Mouse (Mus musculus): ENCODE measurements at regions not wholly inside any gene's neighbourhood (a gene's known extent, or its start where the extent isn't known, plus 50 kb on each side); places are given as distances from the start of the nearest gene placed in this dataset.
A peak's percentile ranks its signal among the peaks of the same experiment; 100 is the strongest.

- no peak for DNase-seq (ENCODE audit: low read depth in 1 of 2, low spot score in 2 of 2)
Measured at GRCm38 (mm10) chrX:11646681-11647526, 319.3 kb downstream of the H2al1j start.

DNA sequence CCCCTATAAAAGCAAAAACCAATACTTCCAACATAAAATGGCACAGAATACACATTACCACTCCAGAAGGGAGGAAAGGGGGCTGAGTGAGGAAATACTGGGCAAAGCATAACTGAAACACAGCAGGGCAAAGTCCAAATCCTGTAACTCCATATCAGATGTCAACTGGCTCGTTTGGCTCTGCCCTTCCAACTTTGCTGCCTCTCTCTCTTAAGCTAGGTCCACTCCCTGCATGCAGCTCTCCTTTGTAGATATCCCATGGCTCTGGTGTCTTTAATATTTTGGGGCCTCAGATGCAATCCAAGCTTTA lies 319.9 kb downstream of the H2al1j start:
- DNase-seq (ENCODE audit: low read depth in 1 of 2, low spot score in 2 of 2) = no peak

- DNase-seq (ENCODE audit: low read depth in 1 of 2, low spot score in 2 of 2) = no peak
Measured at GRCm38 (mm10) chrX:11653336-11653735, 325.7 kb downstream of the H2al1j start.

GRCm38 (mm10) chrX:11654976-11655375 lies 327.4 kb downstream of the H2al1j start:
- DNase-seq (ENCODE audit: low read depth in 1 of 2, low spot score in 2 of 2) = no peak

- DNase-seq (ENCODE audit: low read depth in 1 of 2, low spot score in 2 of 2) = no peak
Measured at GRCm38 (mm10) chrX:11655466-11655865, 327.8 kb downstream of the H2al1j start.

DNA sequence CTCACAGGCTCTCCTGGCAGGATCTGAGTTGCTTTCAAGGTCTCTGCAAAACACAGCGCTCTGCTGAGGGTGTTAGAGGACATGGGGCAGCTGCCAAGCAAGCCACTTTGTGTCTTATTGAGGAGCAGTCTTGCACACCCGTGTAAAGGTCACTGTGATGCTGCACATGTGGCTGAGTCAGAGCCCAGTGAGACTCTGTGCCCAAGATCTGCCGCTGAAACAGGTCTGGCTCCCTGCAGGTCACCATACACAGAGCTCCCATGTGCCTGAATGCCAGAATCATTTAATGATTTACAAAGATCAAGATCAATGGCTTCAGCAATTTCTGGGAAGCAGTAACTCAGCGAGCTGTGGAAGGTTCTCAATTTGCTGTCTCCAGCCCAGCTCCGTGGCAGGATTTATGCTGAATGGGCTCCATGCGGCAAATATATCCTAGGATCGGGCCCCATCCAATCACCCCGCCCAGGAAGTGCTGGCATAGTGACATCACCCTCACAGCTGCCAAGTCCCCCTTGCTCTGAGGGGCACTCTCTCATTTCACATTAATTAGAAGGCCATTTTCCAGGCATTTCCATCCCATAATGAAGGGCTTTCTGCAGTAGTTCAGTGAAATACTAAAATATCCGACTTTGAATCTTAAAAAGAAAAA lies 330.1 kb downstream of the H2al1j start:
- DNase-seq (ENCODE audit: low read depth in 1 of 2, low spot score in 2 of 2) = no peak

- DNase-seq (ENCODE audit: low read depth in 1 of 2, low spot score in 2 of 2) = no peak
Measured at GRCm38 (mm10) chrX:11663187-11663829, 335.7 kb downstream of the H2al1j start.

DNA sequence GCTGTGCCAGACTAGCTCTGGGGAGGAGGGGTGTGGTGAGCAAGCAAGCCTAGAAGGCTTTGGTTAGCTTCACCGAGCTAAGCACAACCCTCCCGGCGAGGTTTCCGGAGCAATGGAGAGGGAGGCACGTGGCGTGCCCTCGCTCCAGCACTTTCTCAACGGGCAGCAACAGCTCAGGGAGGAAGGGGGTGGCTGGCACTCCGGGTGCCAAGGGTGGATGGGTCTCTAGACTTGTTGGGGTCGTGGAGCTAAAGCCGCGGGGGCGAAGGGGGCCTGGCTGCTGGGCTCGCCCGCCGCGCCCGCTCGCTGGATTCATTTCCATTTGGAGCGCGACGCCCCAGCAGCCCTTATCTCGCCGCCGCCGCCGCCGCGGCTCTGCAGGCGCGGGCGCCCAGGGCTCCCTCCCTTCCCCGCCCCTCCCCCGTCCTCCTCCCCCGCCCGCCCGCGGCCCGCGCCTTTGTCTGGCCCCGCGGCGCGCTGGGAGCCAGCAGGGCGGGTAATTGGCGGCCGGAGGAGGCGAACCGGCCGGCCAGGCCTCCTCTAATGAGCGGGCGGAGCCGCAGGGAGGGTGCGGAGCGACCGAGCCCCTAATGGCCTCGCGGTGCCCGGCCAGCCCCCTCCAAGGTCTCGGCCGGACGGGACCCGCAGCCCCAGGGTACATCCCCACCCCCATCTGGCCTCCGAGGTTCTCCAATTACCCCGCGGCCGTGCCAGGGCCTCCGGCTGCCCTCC lies 336.9 kb downstream of the H2al1j start:
- DNase-seq (ENCODE audit: low read depth in 1 of 2, low spot score in 2 of 2) = peak; percentile 3 to 9

- DNase-seq (ENCODE audit: low read depth in 1 of 2, low spot score in 2 of 2) = no peak
Measured at GRCm38 (mm10) chrX:11665077-11665974, 337.7 kb downstream of the H2al1j start.

DNA sequence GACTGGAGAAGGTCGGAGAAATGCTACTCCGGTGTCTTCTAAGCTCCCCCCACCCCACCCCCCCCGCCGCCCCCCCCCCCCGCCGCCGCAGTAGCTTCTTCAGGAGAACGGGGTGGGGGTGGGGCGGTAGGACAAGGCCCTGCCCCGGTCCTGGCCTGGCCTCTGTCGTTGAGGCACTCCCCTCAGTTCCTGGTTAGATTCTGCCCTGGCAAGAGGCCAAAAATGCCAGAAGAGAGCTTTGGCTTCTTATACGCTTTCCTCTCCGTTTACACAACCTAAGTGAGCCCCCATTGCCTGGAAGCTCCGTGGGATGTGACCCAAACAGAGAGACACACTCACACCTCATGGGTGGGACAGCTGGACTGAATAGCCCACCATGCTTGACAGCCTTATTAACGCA lies 338.9 kb downstream of the H2al1j start:
- DNase-seq (ENCODE audit: low read depth in 1 of 2, low spot score in 2 of 2) = no peak

- no peak for DNase-seq (ENCODE audit: low read depth in 1 of 2, low spot score in 2 of 2)
Measured at GRCm38 (mm10) chrX:11671805-11672204, 344.2 kb downstream of the H2al1j start.

DNA sequence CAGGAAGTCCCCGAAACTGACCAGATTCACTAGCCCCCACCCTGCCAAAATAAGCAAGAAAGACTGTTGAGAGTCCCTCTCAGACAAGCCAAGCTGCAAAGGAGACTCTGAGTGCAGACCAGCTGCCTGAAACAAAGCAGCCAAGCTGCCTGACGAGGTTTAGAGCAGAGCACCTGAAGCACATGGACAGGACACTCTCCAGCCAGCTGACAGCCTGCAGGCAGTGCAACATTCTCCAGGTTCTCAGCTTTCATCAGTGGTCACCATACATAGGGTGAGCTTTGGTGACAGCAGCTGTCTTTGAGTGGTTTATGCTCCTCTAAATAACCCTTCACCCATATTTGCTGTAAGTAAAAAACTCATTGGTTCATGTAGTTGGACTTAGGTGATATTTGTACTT lies 350.5 kb downstream of the H2al1j start:
- no peak for DNase-seq (ENCODE audit: low read depth in 1 of 2, low spot score in 2 of 2)

GRCm38 (mm10) chrX:11681274-11681673 lies 353.7 kb downstream of the H2al1j start:
- no peak for DNase-seq (ENCODE audit: low read depth in 1 of 2, low spot score in 2 of 2)

DNA sequence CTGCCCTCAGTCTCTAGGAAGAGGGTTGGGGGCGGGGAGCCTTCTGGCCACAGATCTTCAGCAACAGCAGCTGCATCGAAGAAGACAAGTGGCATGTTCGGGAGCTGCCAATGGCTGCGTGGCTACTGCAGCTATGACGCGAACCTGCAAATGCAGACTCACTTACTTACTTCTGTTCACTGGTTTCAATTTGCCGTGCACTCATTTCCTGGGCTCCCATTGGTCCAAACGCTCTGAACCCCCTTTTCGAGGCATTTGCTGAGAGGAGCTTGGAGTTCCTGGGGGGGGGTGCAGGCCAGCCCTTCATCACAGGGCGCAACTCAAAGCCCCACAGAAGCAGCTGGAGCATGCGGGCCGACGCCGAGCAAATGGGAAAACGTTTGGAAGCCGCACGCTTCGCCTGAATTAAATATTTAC lies 362.4 kb downstream of the H2al1j start:
- no peak for DNase-seq (ENCODE audit: low read depth in 1 of 2, low spot score in 2 of 2)

DNA sequence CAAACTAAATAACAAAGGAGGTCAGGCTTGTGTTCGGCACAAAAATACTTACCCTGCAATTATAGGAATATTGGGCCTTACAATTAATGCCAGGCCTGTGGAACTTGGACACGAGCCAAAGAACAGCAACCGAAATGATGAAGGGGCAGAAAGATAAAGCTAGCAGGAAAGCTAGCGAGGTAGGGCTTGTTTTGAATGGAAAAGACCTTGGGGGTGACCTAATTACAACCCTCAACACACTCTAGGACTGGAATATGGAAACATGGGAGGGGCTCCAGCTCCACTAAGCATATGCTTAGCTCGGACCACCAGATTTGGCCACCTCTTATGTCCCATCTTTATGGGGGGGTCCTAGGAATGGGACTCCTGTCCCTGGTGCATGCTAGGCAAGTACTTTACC lies 362.8 kb downstream of the H2al1j start:
- no peak for DNase-seq (ENCODE audit: low read depth in 1 of 2, low spot score in 2 of 2)

DNA sequence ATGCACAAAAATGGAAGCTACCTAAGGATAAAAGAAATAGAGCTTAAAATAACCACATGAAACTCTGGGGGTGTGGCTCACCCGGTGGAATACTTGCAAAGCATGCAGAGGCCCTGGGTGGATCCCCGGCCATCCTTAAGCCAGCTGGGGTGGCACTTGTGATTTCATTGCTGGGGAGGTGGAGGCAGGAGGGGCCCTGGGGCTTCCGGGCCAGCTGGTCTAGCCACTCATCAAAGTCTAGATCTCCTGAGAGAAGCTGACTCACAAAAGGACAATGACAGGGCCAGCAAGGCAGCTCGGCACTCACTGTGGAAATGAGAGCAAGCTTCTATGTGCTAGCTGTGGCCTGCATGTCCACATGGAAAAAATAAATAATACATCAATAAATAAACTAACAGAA lies 363.4 kb downstream of the H2al1j start:
- DNase-seq (ENCODE audit: low read depth in 1 of 2, low spot score in 2 of 2) = no peak

DNA sequence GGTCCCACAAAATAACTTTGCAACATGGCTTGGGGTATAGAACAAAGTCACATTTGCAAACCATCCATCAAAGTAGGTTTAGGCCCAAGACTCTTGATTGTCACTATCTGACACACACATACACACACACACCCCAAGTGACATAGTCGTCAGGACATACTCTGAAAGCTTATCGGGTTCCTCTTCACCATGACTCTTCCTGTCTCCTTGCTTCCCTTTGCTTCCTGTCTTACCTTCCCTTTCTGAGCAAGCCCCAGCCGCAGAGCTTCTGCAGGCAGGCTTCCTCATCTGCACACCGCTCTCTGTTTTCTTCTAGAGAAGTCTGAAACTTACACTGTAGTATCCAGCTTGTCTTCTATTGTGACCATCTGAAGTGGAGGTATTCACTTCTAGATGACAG lies 368.9 kb downstream of the H2al1j start:
- no peak for DNase-seq (ENCODE audit: low read depth in 1 of 2, low spot score in 2 of 2)

DNA sequence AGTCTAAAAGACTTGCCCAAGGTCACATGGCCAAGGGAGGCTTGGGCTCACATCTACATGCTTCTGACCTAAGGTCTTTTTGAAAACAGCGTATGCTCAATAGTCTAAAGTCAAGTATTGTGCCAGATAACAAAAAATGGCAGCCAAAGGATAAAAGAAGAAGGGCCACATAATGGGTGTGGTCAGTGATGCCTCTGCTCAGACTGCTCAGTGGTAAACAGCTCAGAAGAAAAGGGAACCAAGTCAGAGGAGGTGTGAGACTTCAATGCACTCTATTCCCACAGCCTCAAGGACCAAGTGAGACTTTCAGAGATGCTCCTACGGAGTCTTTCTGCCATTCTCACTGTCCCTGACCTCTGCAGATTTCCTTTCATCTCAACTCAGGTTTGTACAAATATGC lies 373.5 kb downstream of the H2al1j start:
- DNase-seq (ENCODE audit: low read depth in 1 of 2, low spot score in 2 of 2) = no peak

DNA sequence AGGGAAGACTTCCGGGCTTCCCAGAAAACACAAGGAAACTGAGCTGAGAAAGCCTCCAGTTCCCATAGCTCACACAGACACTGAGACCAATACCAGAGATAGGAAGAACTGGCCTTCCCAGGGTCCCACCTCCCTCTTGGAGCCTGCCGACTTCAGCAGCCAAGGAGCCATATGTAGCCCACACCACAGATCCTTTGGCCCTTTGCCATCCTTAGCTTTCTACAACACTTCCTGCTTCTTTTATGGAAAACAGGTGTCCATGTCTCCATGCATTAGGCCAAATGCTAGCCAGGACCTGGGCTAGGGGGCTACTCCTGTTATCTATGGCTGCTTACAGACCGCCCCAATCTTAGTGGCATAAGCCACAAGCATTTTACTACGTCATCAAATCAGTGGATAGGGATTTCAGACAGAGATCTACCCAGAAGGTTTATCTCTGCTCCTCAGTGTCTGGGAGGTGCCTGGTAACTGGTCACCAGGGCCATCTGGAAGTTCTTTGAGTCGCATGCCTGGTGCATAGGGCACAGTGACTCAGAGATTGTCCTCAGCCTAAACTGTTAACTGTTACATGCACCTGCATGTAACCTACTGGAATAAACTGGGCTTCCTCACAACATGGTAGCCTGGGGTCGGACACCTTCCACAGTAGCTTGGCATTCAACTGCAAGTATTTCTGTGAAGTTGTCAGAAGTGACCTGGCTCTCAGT lies 378.4 kb downstream of the H2al1j start:
- no peak for DNase-seq (ENCODE audit: low read depth in 1 of 2, low spot score in 2 of 2)

DNA sequence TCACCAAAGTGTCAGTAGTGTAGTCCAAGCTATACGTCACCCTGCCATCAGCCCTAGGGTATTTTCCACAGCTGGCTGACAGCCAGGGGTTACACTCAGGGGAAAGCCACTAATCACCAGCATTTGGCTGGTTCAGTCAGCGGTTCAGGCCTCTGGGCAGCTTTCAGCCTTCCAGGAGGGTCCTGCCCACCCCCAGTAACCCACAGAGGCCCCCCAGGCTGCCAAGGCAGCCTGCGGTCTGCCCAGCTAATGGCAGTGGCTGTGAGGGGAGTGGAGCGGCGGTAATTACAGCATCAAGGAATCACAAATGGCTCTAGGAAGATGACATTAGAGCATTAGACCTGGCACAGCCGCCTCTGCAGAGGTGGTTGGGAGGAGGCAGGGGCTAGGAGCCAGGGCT lies 379.7 kb downstream of the H2al1j start:
- no peak for DNase-seq (ENCODE audit: low read depth in 1 of 2, low spot score in 2 of 2)

Measured in monocyte, adult 2 months (primary cell).